Mouse (Mus musculus) heart, embryonic 11.5 days (tissue): Measurements from ENCODE around the gene Atp6v0d1. TPM values are rescaled to one million over a fixed set of nuclear protein-coding genes. Genes with fewer than 3 reads are reported as not detected.

Source experiments
- ATAC-seq: fragments of 200-750 bp; cut with Nextera tagmentation; replicated peaks from 2 replicates; pipeline ENCODE4 v1.8.0; 2017; ENCODE audit warnings: moderate library complexity; ENCODE audit not compliant: insufficient number of reproducible peaks, low FRiP score, low TSS enrichment
- H3K27ac ChIP-seq: fragments of 300-500 bp; sonication (generic); 2 replicates; pipeline ENCODE4 v1.5.1; 2014; ENCODE audit warnings: mild to moderate bottlenecking, low read depth, low read length
- H3K27me3 ChIP-seq: fragments of 300-500 bp; sonication (generic); 2 replicates; pipeline ENCODE4 v1.6.1; 2014; ENCODE audit warnings: mild to moderate bottlenecking, low read length, mixed read lengths; ENCODE audit not compliant: control insufficient read depth, insufficient read depth
- H3K36me3 ChIP-seq: fragments of 300-500 bp; sonication (generic); 2 replicates; pipeline ENCODE4 v1.6.1; 2014; ENCODE audit warnings: mild to moderate bottlenecking, low read length, moderate library complexity, mixed read lengths; ENCODE audit not compliant: control insufficient read depth, insufficient read depth
- H3K4me1 ChIP-seq: fragments of 300-500 bp; sonication (generic); 2 replicates; pipeline ENCODE4 v1.6.1; 2014; ENCODE audit warnings: low read length; ENCODE audit not compliant: control insufficient read depth, insufficient read depth
- H3K4me2 ChIP-seq: fragments of 300-500 bp; sonication (generic); 2 replicates; pipeline ENCODE4 v1.6.1; 2014; ENCODE audit warnings: mild to moderate bottlenecking, moderate library complexity
- H3K4me3 ChIP-seq: fragments of 300-500 bp; sonication (generic); 2 replicates; pipeline ENCODE4 v1.5.1; 2014; ENCODE audit warnings: low read depth, low read length
- H3K9ac ChIP-seq: fragments of 300-500 bp; sonication (generic); 2 replicates; pipeline ENCODE4 v1.6.1; 2014; ENCODE audit warnings: mild to moderate bottlenecking, low read depth, low read length, moderate library complexity
- H3K9me3 ChIP-seq: fragments of 300-500 bp; sonication (generic); replicated peaks from 2 replicates; pipeline ENCODE4 v1.6.1; 2016; ENCODE audit warnings: low read length; ENCODE audit not compliant: control insufficient read depth
- WGBS: fragments of 180-500 bp; shearing (Covaris S2); extraction: QIAGEN DNeasy Blood & Tissue Kit; methylation state at CpG from one replicate; pipeline ENCODE4 v1.1.7; 2014; ENCODE audit not compliant: insufficient replicate concordance; 5-methylcytosine and 5-hydroxymethylcytosine counted together
- polyA plus RNA-seq: library from polyadenylated mRNA; unstranded; fragments of >200 nt; fragmentation: Nextera tagmentation; extraction: Ambion mirVana; gene quantifications from 2 replicates; pipeline ENCODE4 v1.2.1, GENCODE M21; 2014

The Atp6v0d1 gene
- polyA plus RNA-seq, 1 experiment from 2014 or later: 80.7 TPM

GRCm38 (mm10) chr8:105517346-105517745, 48.5 kb downstream of the Atp6v0d1 start:
- no peak for ATAC-seq
- H3K9me3 ChIP-seq: no peaks in the 10 kb centered on the region
- H3K27me3 ChIP-seq: peaks cover 23% of the 10 kb centered on the region
- WGBS: 33% methylated on average over 8 of the region's 8 CpGs
- H3K4me1 ChIP-seq: peaks cover 46% of the 10 kb centered on the region
- H3K36me3 ChIP-seq: no peaks in the 10 kb centered on the region; the same call in 1 of the 2 replicates
- H3K4me2 ChIP-seq: peak overlapping the region; percentile 35
- no peak overlapping the region for H3K4me3 ChIP-seq
- no peak overlapping the region for H3K9ac ChIP-seq
- no peak overlapping the region for H3K27ac ChIP-seq

GRCm38 (mm10) chr8:105516018-105516645, 49.7 kb downstream of the Atp6v0d1 start:
- H3K36me3 ChIP-seq: no peaks in the 10 kb centered on the region; the same call in 1 of the 2 replicates
- no peak overlapping the region for H3K27ac ChIP-seq
- peaks cover 23% of the 10 kb centered on the region for H3K27me3 ChIP-seq
- H3K4me2 ChIP-seq: peak overlapping the region; percentile 46
- peak overlapping the region; percentile 1; the same call in 1 of the 2 replicates for H3K4me3 ChIP-seq
- 15% methylated on average over 11 of the region's 12 CpGs for WGBS
- no peak for ATAC-seq
- no peaks in the 10 kb centered on the region for H3K9me3 ChIP-seq
- H3K4me1 ChIP-seq: peaks cover 42% of the 10 kb centered on the region
- no peak overlapping the region for H3K9ac ChIP-seq

GRCm38 (mm10) chr8:105514656-105515055, 51.2 kb downstream of the Atp6v0d1 start:
- WGBS: 62% methylated on average over 5 of the region's 5 CpGs
- Histone ChIP-seq H3K36me3 (no peaks in the 10 kb centered on the region), H3K27ac (no peak overlapping the region), H3K27me3 (peaks cover 21% of the 10 kb centered on the region), H3K9me3 (no peaks in the 10 kb centered on the region), H3K4me3 (no peak overlapping the region), H3K4me2 (no peak overlapping the region), H3K9ac (no peak overlapping the region), H3K4me1 (peaks cover 30% of the 10 kb centered on the region)
- no peak for ATAC-seq

GRCm38 (mm10) chr8:105514194-105514593, 51.7 kb downstream of the Atp6v0d1 start:
- no peaks in the 10 kb centered on the region for H3K9me3 ChIP-seq
- no peak overlapping the region for H3K27ac ChIP-seq
- no peak for ATAC-seq
- H3K9ac ChIP-seq: no peak overlapping the region
- H3K27me3 ChIP-seq: peaks cover 16% of the 10 kb centered on the region
- H3K4me2 ChIP-seq: no peak overlapping the region
- no peak overlapping the region for H3K4me3 ChIP-seq
- H3K36me3 ChIP-seq: no peaks in the 10 kb centered on the region
- WGBS: 79% methylated on average over 6 of the region's 6 CpGs
- peaks cover 25% of the 10 kb centered on the region for H3K4me1 ChIP-seq

GRCm38 (mm10) chr8:105509997-105510735, 55.7 kb downstream of the Atp6v0d1 start:
- H3K9me3 ChIP-seq: no peaks in the 10 kb centered on the region
- whole genome bisulfite sequencing: 38% methylated on average over 12 of the region's 12 CpGs
- no peak overlapping the region for H3K4me2 ChIP-seq
- 0 out of 2 replicates have a peak, but pooled peaks cover 3% of the 10 kb centered on the region for H3K4me1 ChIP-seq
- H3K27me3 ChIP-seq: peaks cover 3% of the 10 kb centered on the region; the same call in 1 of the 2 replicates
- no peak overlapping the region for H3K9ac ChIP-seq
- H3K27ac ChIP-seq: no peak overlapping the region
- no peaks in the 10 kb centered on the region for H3K36me3 ChIP-seq
- no peak overlapping the region for H3K4me3 ChIP-seq
- no peak for ATAC-seq

- Histone ChIP-seq H3K9me3 (no peaks in the 10 kb centered on the region), H3K27me3 (no peaks in the 10 kb centered on the region), H3K4me2 (no peak overlapping the region), H3K36me3 (no peaks in the 10 kb centered on the region), H3K4me1 (no peaks in the 10 kb centered on the region), H3K4me3 (no peak overlapping the region), H3K27ac (no peak overlapping the region), H3K9ac (no peak overlapping the region)
- WGBS: 73% methylated on average over 1 of the region's 2 CpGs
- no peak; the same call in 1 of the 2 replicates for ATAC-seq
Observed at GRCm38 (mm10) chr8:105508758-105509157, 57.1 kb downstream of the Atp6v0d1 start.

GRCm38 (mm10) chr8:105506977-105507376, 58.9 kb downstream of the Atp6v0d1 start:
- Histone ChIP-seq H3K4me1 (no peaks in the 10 kb centered on the region), H3K27ac (no peak overlapping the region), H3K4me2 (no peak overlapping the region), H3K9ac (no peak overlapping the region), H3K27me3 (no peaks in the 10 kb centered on the region), H3K36me3 (no peaks in the 10 kb centered on the region), H3K4me3 (no peak overlapping the region), H3K9me3 (no peaks in the 10 kb centered on the region)
- WGBS: 58% methylated on average over 6 of the region's 6 CpGs
- ATAC-seq: no peak

GRCm38 (mm10) chr8:105504617-105505016, 61.2 kb downstream of the Atp6v0d1 start:
- Histone ChIP-seq H3K9me3 (no peaks in the 10 kb centered on the region), H3K27me3 (no peaks in the 10 kb centered on the region), H3K36me3 (no peaks in the 10 kb centered on the region), H3K9ac (no peak overlapping the region), H3K4me2 (no peak overlapping the region), H3K4me3 (no peak overlapping the region), H3K27ac (no peak overlapping the region), H3K4me1 (no peaks in the 10 kb centered on the region)
- WGBS: 78% methylated on average over 3 of the region's 3 CpGs
- ATAC-seq: no peak
